Mouse (Mus musculus): ENCODE measurements around the gene Lasp1. TPM values are rescaled to one million over a fixed set of nuclear protein-coding genes. Genes with fewer than 3 reads are reported as not detected.

Lasp1 gene
- polyA plus RNA-seq, 1 experiment = 23.1 TPM

DNA sequence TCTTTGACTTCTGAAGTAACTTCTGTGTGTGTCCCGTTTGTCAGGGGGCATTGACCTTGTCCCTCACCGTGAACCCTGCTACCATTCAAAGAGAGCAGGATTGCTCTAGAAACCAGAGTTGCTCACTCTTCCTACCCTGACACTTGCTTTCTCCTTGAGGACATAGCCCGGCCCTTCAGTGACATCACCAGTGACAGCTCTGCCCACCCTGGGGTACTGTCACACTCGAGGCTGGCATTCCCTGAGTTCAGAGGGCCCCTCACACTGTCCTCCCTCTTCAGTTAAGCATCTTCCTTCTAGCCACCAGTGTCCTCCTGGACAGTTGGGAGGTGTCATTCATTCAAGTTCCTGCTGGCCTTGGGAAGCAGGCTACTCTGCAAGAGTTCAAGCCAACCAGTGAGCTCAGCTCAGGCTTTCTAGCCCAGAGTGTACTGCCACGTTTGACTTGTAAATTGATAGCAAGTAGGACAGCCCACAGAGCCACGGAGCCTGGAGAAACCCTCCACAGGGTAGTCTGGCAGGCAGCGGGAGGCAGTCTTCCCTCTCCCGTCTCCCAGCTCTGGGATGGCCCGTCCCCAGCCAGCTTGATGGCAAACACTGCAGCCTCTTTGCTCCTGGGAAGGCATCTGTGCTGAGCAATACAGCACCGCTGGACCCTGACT is 40.1 kb downstream of the Lasp1 start:
- H3K27ac ChIP-seq (ENCODE audit: control insufficient read depth, insufficient read depth, low read depth, low read length) = 0 out of 2 replicates have a peak overlapping the region, but pooled peaks have one; percentile 2
- TF ChIP-seq POLR2A (IDR thresholded peaks at IDR 0.05; ENCODE audit: control insufficient read depth, low read depth, low read length) = no peak
- TF ChIP-seq CTCF (IDR thresholded peaks at IDR 0.05; ENCODE audit: control insufficient read depth, insufficient read depth, insufficient replicate concordance, low read depth, low read length) = no peak
- H3K27me3 ChIP-seq (ENCODE audit: control insufficient read depth, insufficient read depth, low read length) = no peaks in the 10 kb centered on the region
- no peaks in the 10 kb centered on the region for H3K36me3 ChIP-seq (ENCODE audit: control insufficient read depth, insufficient read depth, low read length)
- H3K4me1 ChIP-seq (ENCODE audit: control insufficient read depth, insufficient read depth, low read length) = peaks cover 3% of the 10 kb centered on the region
- H3K4me3 ChIP-seq (ENCODE audit: control insufficient read depth, low read depth, low read length) = no peak overlapping the region

DNA sequence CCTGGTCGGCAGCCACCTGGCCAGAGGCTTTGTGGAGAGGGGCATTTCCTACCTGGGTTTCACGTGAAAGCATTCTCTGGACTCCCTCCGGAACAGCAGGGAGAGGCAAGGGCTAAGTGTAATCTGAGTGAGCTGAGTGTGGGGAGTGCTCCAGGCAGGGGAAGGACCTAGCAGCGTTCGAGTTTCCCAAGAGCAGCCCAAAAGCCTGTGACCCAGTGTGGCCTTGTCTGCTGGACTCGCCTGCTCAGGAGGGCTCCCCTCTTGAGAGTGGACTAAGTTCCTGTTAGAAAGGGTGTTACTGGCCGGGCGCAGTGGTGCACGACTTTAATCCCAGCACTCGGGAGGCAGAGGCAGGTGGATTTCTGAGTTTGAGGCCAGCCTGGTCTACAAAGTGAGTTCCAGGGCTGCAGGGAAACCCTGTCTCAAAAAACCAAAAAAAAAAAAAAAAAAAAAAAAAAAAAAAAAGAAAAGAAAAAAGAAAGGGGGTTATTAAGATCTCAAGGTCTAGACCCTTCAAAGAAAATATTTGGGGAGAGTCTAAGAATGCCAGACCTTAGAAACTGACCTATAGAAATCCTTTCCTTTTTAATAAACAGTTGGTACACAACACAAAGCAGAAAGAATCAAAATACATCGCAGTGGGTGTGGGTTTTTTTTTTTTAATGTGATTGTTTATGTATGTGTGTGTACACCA is 40.8 kb downstream of the Lasp1 start:
- Histone ChIP-seq H3K4me3 (ENCODE audit: control insufficient read depth, low read depth, low read length) (no peak overlapping the region), H3K27ac (ENCODE audit: control insufficient read depth, insufficient read depth, low read depth, low read length) (0 out of 2 replicates have a peak overlapping the region, but pooled peaks have one; percentile 2), H3K27me3 (ENCODE audit: control insufficient read depth, insufficient read depth, low read length) (no peaks in the 10 kb centered on the region), H3K36me3 (ENCODE audit: control insufficient read depth, insufficient read depth, low read length) (no peaks in the 10 kb centered on the region), H3K4me1 (ENCODE audit: control insufficient read depth, insufficient read depth, low read length) (peaks cover 3% of the 10 kb centered on the region)
- TF ChIP-seq POLR2A (IDR thresholded peaks at IDR 0.05; ENCODE audit: control insufficient read depth, low read depth, low read length) (no peak), CTCF (IDR thresholded peaks at IDR 0.05; ENCODE audit: control insufficient read depth, insufficient read depth, insufficient replicate concordance, low read depth, low read length) (no peak)

DNA sequence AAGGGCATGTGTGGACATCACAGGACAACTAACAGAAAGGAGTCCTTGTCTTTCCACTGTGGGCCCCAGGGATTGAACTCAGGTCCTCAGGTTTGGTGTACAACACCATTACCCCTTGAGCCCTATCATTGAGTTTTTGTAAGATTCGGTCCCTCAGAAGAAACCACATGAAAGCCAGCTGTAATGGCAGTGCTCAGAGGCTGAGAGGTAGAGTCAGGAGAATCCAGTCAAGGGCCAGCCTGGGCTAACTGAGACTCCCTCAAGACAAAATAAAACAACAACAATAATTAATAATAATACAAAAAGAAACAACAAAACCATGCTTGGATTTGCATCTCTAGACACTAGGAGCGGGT is 41.3 kb downstream of the Lasp1 start:
- Histone ChIP-seq H3K4me3 (ENCODE audit: control insufficient read depth, low read depth, low read length) (no peak overlapping the region), H3K36me3 (ENCODE audit: control insufficient read depth, insufficient read depth, low read length) (no peaks in the 10 kb centered on the region), H3K27ac (ENCODE audit: control insufficient read depth, insufficient read depth, low read depth, low read length) (no peak overlapping the region), H3K27me3 (ENCODE audit: control insufficient read depth, insufficient read depth, low read length) (no peaks in the 10 kb centered on the region), H3K4me1 (ENCODE audit: control insufficient read depth, insufficient read depth, low read length) (peaks cover 3% of the 10 kb centered on the region)
- TF ChIP-seq POLR2A (IDR thresholded peaks at IDR 0.05; ENCODE audit: control insufficient read depth, low read depth, low read length) (no peak), CTCF (IDR thresholded peaks at IDR 0.05; ENCODE audit: control insufficient read depth, insufficient read depth, insufficient replicate concordance, low read depth, low read length) (no peak)

DNA sequence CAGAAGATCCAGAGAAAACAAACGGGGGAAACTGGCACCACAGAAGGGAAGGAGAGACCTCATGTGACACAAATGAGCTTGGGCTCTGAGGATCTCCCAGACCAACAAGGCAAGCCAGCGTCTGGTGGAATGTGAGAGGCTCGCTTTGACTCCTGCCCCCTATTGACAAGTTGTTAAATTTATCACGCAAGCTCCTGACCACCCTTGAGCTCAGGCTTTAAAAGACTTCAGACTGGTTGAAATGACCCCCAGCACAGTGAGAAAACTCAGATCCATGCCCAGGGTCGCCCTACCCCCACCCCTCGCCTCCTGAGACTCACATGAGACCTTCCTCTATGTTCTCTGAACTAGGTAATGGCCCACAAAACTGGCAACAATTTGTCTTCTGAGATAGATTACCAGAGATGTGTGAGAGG is 41.7 kb downstream of the Lasp1 start, which contains the start of gene B230217C12Rik:
Gene B230217C12Rik, plus strand, starts transcription at position 242 of the 416 bp plus-strand sequence.
- Histone ChIP-seq H3K27ac (ENCODE audit: control insufficient read depth, insufficient read depth, low read depth, low read length) (peak within 1 kb of the TSS; percentile 40), H3K4me1 (ENCODE audit: control insufficient read depth, insufficient read depth, low read length) (peaks cover 3% of the 10 kb centered on the region), H3K36me3 (ENCODE audit: control insufficient read depth, insufficient read depth, low read length) (no peaks in the 10 kb centered on the region), H3K4me3 (ENCODE audit: control insufficient read depth, low read depth, low read length) (peak within 1 kb of the TSS; percentile 83), H3K27me3 (ENCODE audit: control insufficient read depth, insufficient read depth, low read length) (no peaks in the 10 kb centered on the region)
- TF ChIP-seq CTCF (IDR thresholded peaks at IDR 0.05; ENCODE audit: control insufficient read depth, insufficient read depth, insufficient replicate concordance, low read depth, low read length) = no peak
- TF ChIP-seq POLR2A (IDR thresholded peaks at IDR 0.05; ENCODE audit: control insufficient read depth, low read depth, low read length) = no peak

DNA sequence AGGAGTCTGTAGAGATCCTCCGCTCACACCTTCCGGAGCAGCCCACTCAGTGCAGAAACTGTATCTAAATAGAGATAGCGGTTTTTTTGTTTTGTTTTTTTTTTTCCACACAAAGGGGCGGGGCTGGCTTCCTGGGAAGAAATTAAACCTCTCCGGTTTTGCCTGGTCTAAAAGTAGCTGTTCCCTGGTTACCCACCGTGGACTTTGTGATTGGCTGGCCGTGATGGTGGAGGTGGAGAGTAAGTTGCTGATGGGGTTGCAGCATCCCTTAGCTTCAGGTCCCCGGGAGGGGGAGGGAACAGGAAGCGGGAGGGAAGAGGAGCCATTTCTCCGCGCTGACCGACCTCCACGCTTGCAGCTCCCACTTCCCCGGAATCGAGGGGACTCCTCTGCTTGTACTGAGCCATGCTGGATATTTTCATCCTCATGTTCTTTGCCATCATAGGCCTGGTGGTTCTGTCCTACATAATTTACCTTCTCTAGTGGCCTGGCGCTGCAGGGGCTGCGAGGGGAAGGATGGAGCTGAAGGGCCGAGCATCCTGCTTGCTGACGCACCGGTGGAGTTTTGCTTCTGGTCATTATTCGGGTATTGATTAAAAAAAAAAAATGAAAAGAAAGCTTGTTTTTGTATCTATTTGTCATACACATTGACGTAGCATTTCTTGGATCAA is 42.3 kb downstream of the Lasp1 start:
- Histone ChIP-seq H3K36me3 (ENCODE audit: control insufficient read depth, insufficient read depth, low read length) (no peaks in the 10 kb centered on the region), H3K4me3 (ENCODE audit: control insufficient read depth, low read depth, low read length) (peak overlapping the region; percentile 83), H3K27me3 (ENCODE audit: control insufficient read depth, insufficient read depth, low read length) (no peaks in the 10 kb centered on the region), H3K4me1 (ENCODE audit: control insufficient read depth, insufficient read depth, low read length) (peaks cover 3% of the 10 kb centered on the region), H3K27ac (ENCODE audit: control insufficient read depth, insufficient read depth, low read depth, low read length) (peak overlapping the region; percentile 36; the same call in 1 of the 2 replicates)
- TF ChIP-seq CTCF (IDR thresholded peaks at IDR 0.05; ENCODE audit: control insufficient read depth, insufficient read depth, insufficient replicate concordance, low read depth, low read length) (no peak), POLR2A (IDR thresholded peaks at IDR 0.05; ENCODE audit: control insufficient read depth, low read depth, low read length) (peak; percentile 47; the same call in 1 of the 2 replicates)

DNA sequence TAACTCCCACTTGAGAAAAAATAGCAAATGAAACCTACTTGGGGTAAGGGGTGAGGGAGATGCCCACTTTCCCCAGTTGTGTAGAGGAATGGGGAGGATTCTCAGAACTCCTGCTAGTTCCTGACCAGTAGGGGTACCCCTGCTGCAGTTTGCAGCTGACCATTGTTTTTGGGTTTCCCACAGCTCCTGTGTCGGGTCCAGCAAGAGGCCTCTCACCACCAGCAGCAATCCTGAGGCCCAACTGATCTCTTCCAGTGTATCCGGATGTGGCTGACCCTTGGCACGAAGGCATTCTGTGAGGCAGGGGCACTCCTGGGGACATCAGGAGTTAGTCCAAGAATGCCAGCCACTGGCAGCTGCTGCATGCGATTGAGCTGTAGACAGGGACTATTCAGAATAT is 43.2 kb downstream of the Lasp1 start:
- peaks cover 3% of the 10 kb centered on the region for H3K4me1 ChIP-seq (ENCODE audit: control insufficient read depth, insufficient read depth, low read length)
- TF ChIP-seq POLR2A (IDR thresholded peaks at IDR 0.05; ENCODE audit: control insufficient read depth, low read depth, low read length) = no peak
- no peak for TF ChIP-seq CTCF (IDR thresholded peaks at IDR 0.05; ENCODE audit: control insufficient read depth, insufficient read depth, insufficient replicate concordance, low read depth, low read length)
- no peak overlapping the region for H3K27ac ChIP-seq (ENCODE audit: control insufficient read depth, insufficient read depth, low read depth, low read length)
- no peak overlapping the region for H3K4me3 ChIP-seq (ENCODE audit: control insufficient read depth, low read depth, low read length)
- no peaks in the 10 kb centered on the region for H3K36me3 ChIP-seq (ENCODE audit: control insufficient read depth, insufficient read depth, low read length)
- no peaks in the 10 kb centered on the region for H3K27me3 ChIP-seq (ENCODE audit: control insufficient read depth, insufficient read depth, low read length)

DNA sequence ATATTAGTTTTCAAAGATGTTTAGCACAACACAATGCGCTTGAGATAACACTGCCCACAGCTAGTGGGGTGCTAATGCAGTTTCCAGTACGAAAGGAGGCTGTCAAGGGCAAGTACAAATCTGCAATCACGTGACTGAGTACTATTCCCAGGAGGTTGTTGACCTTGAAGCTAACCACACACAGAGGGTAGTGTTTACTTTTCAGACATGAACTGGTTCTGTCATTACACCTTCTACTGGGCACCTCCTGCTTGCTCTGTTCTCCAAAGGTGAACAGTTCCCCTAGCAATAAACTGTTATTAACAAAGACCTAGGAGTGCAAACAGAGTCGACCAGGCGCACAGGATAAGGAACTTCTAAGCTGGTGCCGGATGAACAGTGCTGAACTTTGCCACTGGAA is 51.6 kb downstream of the Lasp1 start:
- Histone ChIP-seq H3K36me3 (ENCODE audit: control insufficient read depth, insufficient read depth, low read length) (no peaks in the 10 kb centered on the region), H3K4me1 (ENCODE audit: control insufficient read depth, insufficient read depth, low read length) (no peaks in the 10 kb centered on the region), H3K4me3 (ENCODE audit: control insufficient read depth, low read depth, low read length) (no peak overlapping the region), H3K27me3 (ENCODE audit: control insufficient read depth, insufficient read depth, low read length) (no peaks in the 10 kb centered on the region), H3K27ac (ENCODE audit: control insufficient read depth, insufficient read depth, low read depth, low read length) (no peak overlapping the region)
- TF ChIP-seq POLR2A (IDR thresholded peaks at IDR 0.05; ENCODE audit: control insufficient read depth, low read depth, low read length) = no peak
- TF ChIP-seq CTCF (IDR thresholded peaks at IDR 0.05; ENCODE audit: control insufficient read depth, insufficient read depth, insufficient replicate concordance, low read depth, low read length) = no peak
